Mouse (Mus musculus) left cerebral cortex, postnatal 10 days (tissue): ENCODE measurements around the gene Tent5a. TPM values are rescaled to one million over a fixed set of nuclear protein-coding genes. Genes with fewer than 3 reads are reported as not detected.

ENCODE experiments used
- DNase-seq, 2 experiments: peaks; one replicate each; pipeline ENCODE4 v3.0.0; 2021 to 2022; ENCODE audit warnings: low spot score in 2 of 2, mixed read lengths in 1 of 2; ENCODE audit errors: extremely low spot score in 1 of 2
- intact Hi-C: fragments of 180-260 bp; cut with DNase I; formaldehyde crosslinking; loops from one replicate; pipeline ENCODE4 v1.15.1; 2025
- total RNA-seq, 2 experiments: library from RNA; stranded (reverse); gene quantifications; 2 replicates each; pipeline ENCODE4 v1.2.3; 2021

Gene Tent5a
- 1 to 10 TPM; 2.3 to 2.6 TPM for total RNA-seq

DNA sequence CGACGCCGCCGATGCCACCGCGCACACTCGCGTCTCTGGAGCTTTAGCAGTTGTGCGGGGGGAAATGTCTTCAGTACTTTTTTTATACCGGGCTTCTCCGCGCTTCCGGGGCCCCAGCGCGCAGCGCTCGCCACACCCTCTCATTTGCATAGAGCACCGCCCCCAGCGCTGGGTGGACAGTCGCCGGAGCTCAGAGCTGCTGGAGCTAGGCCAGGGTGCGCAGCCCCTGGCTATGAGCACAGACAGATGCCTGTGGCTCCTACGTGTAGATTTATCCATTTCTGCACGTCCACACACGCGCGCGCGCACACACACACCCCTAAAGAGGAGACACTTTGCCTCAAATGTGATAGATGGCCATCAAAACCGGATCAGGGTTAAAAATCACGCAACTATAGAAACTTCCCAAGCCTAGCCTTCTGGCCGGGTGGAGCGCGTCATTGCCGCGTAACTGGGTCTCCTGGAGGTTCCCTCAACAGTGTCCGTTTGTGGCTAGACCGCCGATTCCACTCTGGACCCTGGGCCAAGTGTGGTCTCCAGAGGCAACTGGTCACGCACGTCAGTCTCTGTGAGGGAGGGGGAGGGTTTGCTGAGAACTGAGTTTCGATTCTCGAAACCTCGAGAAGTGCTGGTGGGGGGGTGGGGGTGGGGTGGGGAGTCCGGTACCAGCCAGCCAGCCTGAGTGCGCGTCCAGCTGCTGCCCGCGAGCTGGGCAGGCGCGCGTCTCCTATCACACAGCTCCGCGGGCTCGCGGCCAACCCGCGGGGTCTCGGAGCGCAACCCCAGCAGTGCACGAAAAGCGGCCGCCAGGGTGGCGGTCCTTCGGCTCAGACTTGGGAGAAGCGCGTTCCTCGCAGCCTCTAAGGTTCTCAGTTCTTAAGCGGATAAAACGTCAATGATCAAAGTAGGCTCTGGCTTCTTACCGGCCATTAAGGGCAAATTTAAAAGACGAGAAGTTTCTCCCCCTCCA lies at the start of gene Tent5a:
Gene Tent5a, minus strand, starts transcription at position 107 of the 970 bp plus-strand sequence.
- peak; percentile 50 to 88 for DNase-seq
- intact Hi-C loops: loop anchor here (5.0 to 10.0 kb wide), 4 partner anchors 357 to 1370 kb away; no protein-coding TSS in a partner anchor

DNA sequence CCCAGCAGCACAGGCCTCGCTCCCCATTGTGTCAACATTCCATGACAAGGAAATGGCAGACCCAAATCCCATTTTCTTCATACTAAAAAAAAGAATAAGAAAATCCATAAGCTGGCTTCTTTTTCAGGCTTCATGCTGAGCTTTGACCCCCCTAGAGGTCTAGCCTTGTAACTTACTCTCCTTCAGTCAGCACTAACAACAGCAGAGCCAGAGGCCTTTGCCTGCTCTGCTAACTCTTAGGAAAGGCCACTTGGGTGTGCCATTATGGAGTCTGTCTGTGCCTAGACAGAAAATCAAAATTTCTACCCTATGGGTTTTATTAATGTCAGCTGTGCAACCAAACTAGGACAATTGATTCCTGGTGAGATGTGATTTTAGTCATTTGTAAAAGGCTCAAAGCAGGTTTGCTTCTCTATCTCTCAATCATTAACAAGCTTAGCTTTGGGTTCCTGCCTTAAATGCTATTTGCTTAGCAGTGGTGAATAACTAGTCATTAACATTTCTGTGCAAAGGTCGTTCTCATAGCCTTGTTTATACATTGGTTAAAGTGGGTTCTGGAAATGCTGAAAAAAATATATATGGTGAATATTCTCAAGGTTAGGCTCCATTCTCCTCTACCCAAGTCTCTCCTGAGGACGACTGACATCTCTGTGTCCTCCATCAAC lies 49.6 kb upstream of the Tent5a start:
- intact Hi-C loops: no loop called here
- no peak for DNase-seq

DNA sequence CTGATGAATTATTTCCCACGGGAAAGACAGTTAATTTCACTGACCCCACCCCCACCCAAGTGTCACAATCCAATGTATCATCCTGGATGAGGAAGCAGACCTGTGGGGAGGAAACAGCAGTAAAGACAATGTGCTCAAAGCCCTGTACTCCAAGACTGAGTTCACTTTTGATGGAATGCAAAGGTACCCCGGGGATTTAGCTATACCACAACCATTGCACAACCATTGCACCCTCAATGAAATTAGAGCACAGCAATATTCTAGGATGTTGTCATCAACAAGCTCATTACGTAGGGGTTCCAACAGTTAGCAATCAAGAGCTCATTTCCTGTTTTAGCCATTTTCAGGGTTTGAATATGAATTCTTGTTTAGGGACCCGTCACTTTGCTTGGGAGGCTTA lies 48.0 kb upstream of the Tent5a start:
- intact Hi-C loops: no loop called here

DNA sequence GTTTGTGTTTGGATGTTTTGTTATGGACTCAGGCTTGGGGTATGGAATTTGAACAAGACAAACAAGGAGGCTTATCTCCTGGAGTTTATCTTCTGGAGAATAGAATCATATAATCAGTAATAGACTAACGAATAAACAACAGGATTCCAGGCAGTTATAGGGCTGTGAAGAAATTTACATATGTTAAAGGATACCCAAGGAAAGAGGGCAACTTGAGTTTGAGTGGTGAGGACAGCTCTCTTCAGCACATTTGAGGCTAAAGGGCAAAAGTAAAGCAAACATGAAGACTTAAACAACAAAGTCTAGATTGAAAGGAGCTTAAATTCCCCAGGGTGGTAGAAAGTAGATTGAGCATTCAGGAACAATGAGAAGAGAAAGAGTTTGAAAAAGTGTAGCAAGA lies 44.9 kb upstream of the Tent5a start:
- DNase-seq: no peak
- intact Hi-C loops: no loop called here

More for the DNA sequence above, 48.0 kb upstream of the Tent5a start:
- DNase-seq: no peak

DNA sequence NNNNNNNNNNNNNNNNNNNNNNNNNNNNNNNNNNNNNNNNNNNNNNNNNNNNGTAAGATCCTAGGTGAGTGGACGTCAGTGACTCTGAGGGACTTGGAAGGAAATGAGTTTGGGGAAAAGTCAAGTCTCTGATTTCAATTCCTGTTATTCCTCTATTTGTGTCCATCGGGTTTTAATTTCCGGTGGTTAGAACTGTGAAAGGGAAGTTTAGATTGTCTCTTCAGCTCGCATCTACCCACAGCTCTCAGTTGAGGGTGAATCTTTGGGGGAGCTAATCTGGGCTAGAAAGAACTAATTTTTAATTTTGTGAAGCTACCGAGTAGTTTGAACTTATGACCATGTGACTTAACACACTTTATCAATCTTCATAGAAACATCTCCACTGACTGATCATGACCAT lies 42.4 kb upstream of the Tent5a start:
- intact Hi-C loops: no loop called here
- DNase-seq: no peak

DNA sequence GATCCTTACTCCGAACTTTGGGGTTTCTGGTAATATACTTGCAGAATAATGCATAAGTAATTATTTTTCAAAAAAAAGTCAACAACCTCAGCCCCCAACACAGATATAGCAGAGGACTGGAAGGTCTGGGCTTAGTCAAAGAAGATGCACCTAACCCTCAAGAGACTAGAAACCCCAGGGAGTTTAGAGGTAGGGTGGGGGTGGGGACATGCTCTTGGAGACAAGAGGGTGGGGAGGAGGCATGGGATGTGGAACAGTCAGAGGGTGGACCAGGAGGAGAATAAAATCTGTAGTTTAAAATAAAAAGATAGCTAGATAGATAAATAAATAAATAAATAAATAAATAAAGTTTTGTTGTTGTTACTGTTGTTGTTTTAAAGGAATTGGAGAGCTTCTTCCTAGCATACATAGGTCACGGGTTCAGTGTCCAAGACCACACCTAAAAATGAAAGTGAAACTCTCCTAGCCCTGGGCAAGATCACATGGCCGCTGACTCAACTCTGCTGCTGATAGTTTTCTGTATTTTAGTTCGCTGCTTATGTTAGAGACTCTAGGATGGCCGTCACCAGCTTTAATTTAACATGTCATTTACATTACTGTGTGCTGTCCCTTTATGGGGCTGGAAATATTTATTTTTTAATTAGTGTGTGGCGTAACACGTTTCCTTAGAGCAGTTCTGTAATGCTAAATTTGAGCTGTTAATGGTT lies 30.2 kb upstream of the Tent5a start:
- intact Hi-C loops: no loop called here
- DNase-seq: no peak

DNA sequence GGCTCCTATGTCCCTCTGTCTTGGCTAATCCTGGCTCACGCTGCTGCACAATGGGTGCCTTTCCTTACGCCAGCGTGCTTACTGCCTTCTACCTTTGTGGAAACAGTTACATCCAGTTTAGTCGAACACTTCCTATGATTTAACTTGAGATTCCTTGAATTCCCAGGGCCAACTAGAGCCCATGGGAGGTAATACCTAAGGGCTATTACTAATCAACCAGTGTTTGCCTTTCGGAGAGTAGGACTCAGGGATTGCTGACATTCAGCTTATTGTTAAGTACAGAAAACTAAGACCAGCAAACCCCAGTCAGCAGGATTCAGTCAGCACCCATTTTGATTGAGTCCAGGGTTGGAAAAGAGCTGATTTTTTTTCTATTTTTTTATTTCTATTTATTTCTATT lies 28.4 kb upstream of the Tent5a start:
- intact Hi-C loops: no loop called here
- DNase-seq: no peak

DNA sequence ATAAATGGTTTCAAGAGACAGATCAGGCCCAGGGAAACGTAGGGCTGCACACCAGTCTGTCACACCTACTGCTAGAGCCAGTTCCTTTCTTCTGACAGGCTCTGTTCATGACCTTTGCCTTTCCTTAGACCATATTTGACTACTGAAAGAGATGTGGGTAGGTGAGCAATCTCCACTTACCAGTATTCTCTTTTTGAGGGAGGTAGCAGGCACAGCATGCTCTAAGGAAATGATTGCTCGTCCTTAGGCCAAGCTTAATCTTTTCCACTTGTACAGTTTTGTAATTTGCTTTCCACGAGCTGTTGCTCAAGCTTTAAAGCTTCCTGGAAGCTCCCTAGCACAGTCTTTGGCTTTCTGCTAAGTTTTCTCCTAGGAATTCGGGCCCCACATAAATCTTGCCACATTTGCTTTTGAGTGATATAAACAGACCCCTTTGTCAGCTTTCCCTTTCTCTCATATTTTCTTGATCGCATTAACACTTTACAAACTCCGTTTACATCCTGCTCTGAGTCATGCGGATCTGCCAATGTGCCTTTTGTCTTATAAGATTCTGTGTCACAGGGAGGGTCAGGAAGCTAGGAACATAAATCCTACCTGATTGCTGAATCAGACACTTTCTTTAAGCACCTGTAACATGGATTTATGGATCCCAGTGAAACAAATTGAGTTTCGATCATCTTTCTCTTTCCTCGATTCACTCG lies 20.8 kb upstream of the Tent5a start:
- no peak for DNase-seq
- intact Hi-C loops: no loop called here

DNA sequence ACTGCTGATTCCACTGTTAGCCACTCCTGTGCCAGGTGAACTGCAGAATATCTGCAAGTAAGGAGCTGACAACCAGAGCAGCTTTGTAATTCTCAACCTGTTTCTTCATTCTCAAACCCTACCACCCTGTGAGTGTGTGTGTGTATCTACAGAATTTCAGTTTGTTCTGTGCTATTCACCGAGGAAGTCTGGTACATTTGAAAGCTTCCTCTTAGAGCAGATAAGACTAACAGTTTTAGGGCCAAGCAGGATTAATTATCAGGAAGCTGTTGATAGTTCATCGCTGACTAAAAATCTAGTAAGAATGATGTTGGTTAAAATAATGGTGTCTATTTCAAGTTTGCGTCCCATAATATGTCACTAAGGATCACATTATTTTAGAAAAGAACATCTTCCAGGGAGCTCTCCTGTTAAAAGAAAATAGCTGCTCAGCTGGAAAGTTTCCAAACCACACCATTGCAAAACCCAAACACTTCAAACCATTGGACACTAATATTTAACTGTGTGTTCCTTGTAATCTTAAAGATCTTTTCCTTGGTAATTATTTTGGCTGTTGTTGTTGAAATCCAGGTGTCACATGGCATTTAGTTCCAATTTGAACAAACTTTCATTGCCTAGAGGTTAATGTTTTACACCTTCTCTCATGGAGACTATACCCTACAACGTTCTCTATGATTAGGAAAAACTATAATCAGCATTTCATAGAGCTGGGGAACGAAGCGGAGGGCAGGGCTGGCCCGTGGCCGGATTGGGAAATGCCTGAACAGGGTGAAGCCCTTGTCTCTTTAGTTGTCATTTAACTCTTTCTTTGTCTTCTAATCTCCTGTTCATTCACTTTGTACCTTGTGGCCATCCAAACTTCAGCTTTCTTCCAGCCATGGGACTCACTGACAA lies 16.0 kb upstream of the Tent5a start:
- intact Hi-C loops: no loop called here
- no peak for DNase-seq

DNA sequence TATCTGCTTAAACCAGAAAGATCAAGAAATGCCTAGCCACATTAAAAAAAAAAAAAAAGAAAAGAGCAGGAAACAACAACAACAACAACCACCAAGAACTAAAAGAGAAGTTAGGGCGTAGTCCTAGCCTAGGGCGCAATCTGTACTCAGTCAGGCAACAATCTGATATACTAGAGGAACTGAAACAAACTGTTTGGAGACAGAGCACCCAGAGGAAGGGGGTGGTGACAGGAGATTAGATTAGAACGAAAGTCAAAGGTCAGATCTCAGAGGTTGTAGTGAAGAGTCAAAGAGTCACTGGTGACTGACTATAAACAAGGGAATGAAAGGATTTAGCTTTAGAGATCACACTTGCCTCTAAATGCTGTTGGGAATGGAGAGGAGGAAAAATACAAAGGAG lies 13.2 kb upstream of the Tent5a start:
- intact Hi-C loops: no loop called here
- no peak for DNase-seq

DNA sequence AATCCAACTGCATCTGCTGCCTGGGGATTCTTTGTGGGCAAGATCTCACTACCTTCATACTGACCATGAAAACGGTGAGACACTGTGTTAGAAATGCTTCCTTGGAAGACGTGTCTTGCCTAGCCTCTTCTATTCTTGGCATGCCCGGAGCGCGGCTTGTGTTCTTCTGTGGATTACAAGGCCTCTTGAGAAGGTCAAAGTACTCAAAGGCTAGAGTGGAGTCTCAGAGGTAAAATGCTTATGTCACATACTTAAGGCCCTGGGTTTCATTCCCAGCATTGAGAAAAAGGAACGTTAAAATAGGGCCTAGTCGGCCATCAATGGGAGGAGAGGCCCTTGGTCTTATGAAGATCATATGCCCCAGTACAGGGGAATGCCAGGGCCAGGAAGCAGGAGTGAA lies 8.9 kb upstream of the Tent5a start:
- intact Hi-C loops: no loop called here
- DNase-seq: no peak

DNA sequence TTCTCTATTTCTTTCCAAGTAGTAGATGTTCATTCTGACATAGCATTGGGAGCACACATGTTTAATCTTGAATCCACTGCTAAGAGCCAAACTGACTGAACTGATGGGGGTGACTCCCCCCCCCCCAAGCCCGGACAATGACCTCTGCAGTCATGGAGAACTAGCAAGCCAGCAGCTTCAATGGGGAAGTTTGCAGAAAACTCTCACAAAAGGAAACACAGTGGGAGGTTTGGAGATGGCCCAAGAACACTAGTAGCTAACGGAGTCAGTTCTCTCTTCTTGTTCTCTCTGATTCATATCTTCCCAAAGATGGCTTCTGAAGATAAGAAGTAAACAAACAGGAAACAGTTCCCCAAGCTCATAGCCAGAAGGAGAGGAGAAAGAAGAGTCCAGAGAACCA lies 4.4 kb upstream of the Tent5a start:
- DNase-seq: peak in 1 of 2 experiments; percentile 30
- intact Hi-C loops: no loop called here

DNA sequence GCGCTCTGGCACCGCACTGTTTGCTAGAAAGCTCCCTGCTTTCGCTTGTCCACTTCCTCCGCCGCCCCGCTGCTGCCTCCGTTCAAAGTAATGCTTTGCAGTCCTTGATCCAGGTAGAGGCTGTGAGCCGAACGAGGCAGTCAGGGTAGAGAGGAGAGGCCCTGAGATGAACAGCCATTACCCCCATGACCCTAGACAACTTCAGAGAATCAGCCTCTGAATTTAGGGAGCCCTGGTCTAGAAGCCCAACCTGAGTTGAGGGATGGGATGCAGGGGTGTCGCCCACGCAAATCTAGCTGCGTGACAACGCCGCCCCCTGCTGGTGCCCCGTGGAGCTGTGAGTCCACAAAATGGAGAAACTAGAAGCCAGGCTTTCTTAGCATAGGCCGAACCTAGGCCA lies 1.1 kb upstream of the Tent5a start:
- intact Hi-C loops: loop anchor here (5.0 to 10.0 kb wide), 4 partner anchors 357 to 1371 kb away; no protein-coding TSS in a partner anchor
- peak; percentile 76 to 84 for DNase-seq

DNA sequence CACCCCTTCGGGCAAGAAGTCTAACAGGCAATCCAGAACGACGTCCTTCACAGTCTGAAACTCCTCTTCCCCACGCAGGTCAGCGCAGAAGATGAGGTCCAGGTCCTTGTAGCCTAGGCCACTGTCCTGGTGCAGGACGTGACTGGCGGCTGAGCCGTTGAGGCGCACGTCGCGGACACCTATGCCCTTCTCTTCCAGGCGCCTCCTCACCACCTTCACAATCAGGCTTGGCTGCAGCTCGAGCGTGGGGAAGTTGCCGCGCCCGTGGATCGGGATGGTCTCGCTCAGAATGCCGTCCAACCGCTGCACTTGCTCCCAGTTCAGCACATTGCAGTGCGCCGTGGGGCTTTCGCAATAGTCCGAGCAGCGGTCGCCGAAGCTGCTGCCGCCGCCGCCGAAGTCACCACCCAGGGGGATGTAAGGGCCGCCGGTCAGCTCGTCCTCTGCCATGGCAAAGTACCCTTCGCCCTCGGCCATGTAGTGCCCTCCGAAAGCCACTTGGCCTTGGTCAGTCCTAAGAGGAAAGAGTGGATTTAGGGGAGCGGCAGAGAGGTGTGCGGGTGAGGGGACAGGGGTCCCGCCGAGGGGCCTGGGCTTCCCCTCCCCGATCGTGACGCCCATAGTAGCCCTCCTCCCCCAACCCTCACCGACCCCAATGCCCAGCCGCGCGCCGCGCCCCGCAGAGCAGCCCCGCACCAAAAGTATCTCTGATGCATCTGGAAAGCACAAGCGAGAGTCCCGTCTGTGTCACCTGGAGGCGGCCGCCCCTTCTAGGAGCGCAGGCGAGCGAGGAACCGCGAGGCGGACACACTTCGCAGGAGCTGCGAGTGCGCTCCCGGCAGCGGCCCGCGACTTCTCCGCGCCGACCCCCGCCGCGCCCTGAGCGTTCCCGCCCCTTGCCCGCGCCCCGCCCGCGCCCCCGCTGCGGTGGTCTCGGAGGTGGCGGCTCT lies 581 bp downstream of the Tent5a start:
- intact Hi-C loops: loop anchor here (5.0 to 10.0 kb wide), 4 partner anchors 358 to 1369 kb away; no protein-coding TSS in a partner anchor

DNA sequence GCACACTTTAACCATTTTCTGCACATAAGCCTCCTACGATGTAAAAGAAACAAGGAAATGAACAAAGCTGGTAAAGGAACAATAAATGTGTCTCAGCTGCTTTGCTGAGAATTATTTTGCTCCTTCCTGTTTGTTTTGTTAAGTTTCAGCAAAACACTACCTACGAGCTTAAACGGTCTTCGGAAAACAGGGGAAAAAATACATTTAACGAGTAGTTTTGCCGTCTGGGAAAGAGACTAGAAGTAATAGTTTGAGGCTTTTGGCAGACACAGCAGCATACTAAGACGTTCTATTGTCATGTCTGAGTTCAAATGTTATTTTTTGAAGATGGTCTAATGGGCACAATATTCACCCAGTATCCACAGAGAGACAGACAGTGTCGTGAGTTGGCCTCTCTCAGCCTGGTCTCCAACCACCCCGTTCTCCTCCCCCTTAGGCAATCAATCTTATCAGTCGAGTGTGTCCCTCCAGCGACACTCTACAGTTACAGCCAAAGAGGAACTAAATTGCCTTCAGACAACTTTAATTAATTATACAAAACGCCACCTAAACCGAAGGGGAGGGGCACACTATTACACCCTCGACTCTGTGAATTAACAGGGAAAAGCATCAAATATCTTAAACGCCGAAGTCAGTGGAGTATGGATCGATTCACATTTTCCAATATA lies 1.8 kb downstream of the Tent5a start:
- intact Hi-C loops: loop anchor here (5.0 to 10.0 kb wide), 4 partner anchors 359 to 1368 kb away; no protein-coding TSS in a partner anchor
- no peak for DNase-seq

More for the DNA sequence above, 581 bp downstream of the Tent5a start:
- DNase-seq: peak in 1 of 2 experiments; percentile 54
